Mouse (Mus musculus) liver, adult 2 months (tissue): Measurements from ENCODE around the gene Slc1a3.

ENCODE experiments used
- CTCF ChIP-seq: fragments of 200-500 bp; IDR thresholded peaks from 2 replicates; pipeline ENCODE4 v1.5.1; 2011; ENCODE audit warnings: low read depth, low read length, control low read depth
- POLR2A ChIP-seq: fragments of 200-500 bp; IDR thresholded peaks from 2 replicates; pipeline ENCODE4 v1.6.1; 2011; ENCODE audit warnings: low read length, control low read depth; ENCODE audit not compliant: insufficient read depth; ENCODE audit errors: extremely low read depth

DNA sequence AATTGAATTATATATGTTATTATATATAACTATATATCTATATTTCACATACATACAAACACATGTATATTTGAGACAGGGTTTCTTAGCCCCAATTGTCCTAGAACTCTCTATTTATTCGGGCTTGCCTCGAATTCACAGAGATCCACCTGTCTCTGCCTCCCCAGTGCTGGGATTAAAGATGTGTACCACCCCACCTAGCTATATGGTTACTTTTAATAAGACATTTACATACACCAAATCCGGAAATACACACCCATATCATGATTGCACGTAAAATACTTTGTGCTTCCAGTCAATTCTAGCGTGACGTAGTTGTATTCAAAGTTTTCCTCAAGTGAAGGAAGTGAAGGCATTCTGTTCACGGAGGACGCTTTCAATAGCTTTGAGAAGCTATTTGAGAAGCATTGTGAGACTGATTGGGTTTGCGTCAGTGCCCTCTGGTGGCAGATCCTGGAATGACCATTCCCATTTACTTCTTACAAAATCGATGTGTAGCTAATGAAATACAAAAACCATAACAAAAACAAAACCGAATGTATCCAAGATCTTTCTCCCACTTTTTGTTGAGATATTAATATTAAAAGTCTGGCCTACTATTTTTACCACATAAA lies 121.0 kb downstream of the Slc1a3 start:
- no peak for TF ChIP-seq POLR2A
- peak; percentile 68 for TF ChIP-seq CTCF
